Mouse (Mus musculus): ENCODE measurements around the gene Fcho2.

DNA sequence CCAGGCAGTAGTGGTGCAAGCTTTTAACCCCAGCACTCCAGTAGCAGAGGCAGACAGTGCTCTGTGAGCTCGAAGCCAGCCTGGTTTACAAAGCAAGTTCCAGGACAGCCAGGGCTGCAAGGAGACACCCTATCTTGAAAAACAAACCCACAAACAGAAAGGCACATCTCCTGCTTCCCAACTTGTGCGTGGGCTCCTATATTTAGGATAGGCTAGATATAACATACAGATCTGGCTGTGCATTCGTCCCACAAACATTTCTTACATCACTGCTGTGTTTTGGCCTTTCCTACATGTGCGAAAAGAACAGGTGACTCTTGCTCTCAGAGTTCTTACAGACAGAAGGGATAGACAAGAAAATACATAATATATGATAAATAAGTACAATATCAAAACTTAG lies 10.3 kb upstream of the Fcho2 start:
- TF ChIP-seq POLR2A (IDR thresholded peaks at IDR 0.05; ENCODE audit: extremely low read depth, insufficient read depth, low read length): no peak
- TF ChIP-seq CTCF (IDR thresholded peaks at IDR 0.05; ENCODE audit: low read depth, low read length): no peak

Measured in liver, adult 2 months (tissue).